Mouse (Mus musculus) limb, embryonic 10.5 days (tissue): ENCODE measurements around the gene Crip2. TPM values are rescaled to one million over a fixed set of nuclear protein-coding genes. Genes with fewer than 3 reads are reported as not detected.

ENCODE experiments used
- DNase-seq: peaks from one replicate; pipeline ENCODE4 v3.0.0-alpha.2; 2017; ENCODE audit warnings: low spot score
- H3K27ac ChIP-seq: fragments of 300-500 bp; sonication (generic); 2 replicates; pipeline ENCODE4 v1.5.1; 2016; ENCODE audit warnings: mild to moderate bottlenecking
- H3K27me3 ChIP-seq: fragments of 300-500 bp; sonication (generic); 2 replicates; pipeline ENCODE4 v1.6.1; 2016; ENCODE audit warnings: low read depth, mild to moderate bottlenecking; ENCODE audit not compliant: poor library complexity, severe bottlenecking
- H3K36me3 ChIP-seq: fragments of 300-500 bp; sonication (generic); 2 replicates; pipeline ENCODE4 v1.6.1; 2016; ENCODE audit warnings: mild to moderate bottlenecking, moderate library complexity
- H3K4me1 ChIP-seq: fragments of 300-500 bp; sonication (generic); 2 replicates; pipeline ENCODE4 v1.6.1; 2016
- H3K4me3 ChIP-seq: fragments of 300-500 bp; sonication (generic); 2 replicates; pipeline ENCODE4 v1.5.1; 2016; ENCODE audit warnings: mild to moderate bottlenecking, moderate library complexity
- H3K9me3 ChIP-seq: fragments of 300-500 bp; sonication (generic); replicated peaks from 2 replicates; pipeline ENCODE4 v1.6.1; 2016; ENCODE audit warnings: mild to moderate bottlenecking
- WGBS: fragments of 180-500 bp; shearing (Covaris S2); methylation state at CpG from one replicate; pipeline ENCODE4 v1.1.7; 2016; 5-methylcytosine and 5-hydroxymethylcytosine counted together
- polyA plus RNA-seq: library from polyadenylated mRNA; unstranded; fragments of >200 nt; fragmentation: Nextera tagmentation; extraction: Ambion mirVana; gene quantifications from 2 replicates; pipeline ENCODE4 v1.2.1, GENCODE M21; 2016

The Crip2 gene
- polyA plus RNA-seq, 1 experiment from 2014 or later, result 63.8 TPM

DNA sequence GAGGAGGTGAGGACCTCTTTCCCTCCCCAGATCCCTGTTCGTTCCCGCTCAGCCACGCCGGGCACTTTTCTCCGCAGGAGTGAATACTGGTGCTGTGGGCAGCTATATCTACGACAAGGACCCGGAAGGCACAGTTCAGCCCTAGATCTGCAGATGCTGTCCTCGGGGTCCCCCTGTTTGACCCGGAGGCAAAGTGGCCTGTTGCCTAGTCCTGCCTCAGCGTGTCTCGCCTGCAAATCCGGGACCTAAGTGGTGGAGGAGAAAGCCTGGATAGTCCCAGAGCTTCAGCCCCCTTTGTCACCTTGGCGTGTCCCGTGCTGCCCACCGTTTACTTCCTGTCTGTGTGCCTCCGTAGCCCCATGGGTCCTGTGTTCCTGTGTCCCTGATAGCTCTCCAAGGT, 4.8 kb downstream of the Crip2 start:
- H3K4me3 ChIP-seq, result no peak overlapping the region
- peaks cover 46% of the 10 kb centered on the region for H3K4me1 ChIP-seq
- H3K27ac ChIP-seq, result no peak overlapping the region
- WGBS, result 92% methylated on average over 16 of the region's 16 CpGs
- 0 out of 2 replicates have a peak, but pooled peaks cover 2% of the 10 kb centered on the region for H3K36me3 ChIP-seq
- DNase-seq, result no peak
- peaks cover 90% of the 10 kb centered on the region for H3K27me3 ChIP-seq
- no peaks in the 10 kb centered on the region for H3K9me3 ChIP-seq

DNA sequence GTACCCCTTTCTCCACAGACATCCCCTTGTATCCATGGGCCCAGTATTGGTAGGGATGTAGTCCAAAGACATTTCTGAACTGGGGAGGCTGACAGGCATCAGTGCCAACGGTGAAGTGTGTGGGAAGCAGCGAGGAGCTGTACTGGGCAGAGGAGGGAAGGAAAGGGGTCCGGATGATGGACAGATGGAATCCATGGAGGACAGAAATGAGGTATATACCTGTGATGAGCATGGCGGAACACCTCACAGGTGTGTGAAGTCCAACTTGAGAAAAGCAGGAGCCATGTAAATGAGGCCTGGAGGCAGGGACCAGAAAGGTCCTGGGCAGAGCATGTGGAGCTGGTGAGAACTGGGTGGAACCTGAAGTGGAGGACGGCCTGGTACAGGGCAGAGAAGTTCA, 5.6 kb downstream of the Crip2 start:
- H3K36me3 ChIP-seq, result 0 out of 2 replicates have a peak, but pooled peaks cover 2% of the 10 kb centered on the region
- WGBS, result 86% methylated on average over 5 of the region's 5 CpGs
- H3K27me3 ChIP-seq, result peaks cover 91% of the 10 kb centered on the region
- H3K9me3 ChIP-seq, result no peaks in the 10 kb centered on the region
- H3K4me1 ChIP-seq, result peaks cover 39% of the 10 kb centered on the region
- no peak overlapping the region for H3K4me3 ChIP-seq
- no peak overlapping the region for H3K27ac ChIP-seq
- DNase-seq, result no peak

DNA sequence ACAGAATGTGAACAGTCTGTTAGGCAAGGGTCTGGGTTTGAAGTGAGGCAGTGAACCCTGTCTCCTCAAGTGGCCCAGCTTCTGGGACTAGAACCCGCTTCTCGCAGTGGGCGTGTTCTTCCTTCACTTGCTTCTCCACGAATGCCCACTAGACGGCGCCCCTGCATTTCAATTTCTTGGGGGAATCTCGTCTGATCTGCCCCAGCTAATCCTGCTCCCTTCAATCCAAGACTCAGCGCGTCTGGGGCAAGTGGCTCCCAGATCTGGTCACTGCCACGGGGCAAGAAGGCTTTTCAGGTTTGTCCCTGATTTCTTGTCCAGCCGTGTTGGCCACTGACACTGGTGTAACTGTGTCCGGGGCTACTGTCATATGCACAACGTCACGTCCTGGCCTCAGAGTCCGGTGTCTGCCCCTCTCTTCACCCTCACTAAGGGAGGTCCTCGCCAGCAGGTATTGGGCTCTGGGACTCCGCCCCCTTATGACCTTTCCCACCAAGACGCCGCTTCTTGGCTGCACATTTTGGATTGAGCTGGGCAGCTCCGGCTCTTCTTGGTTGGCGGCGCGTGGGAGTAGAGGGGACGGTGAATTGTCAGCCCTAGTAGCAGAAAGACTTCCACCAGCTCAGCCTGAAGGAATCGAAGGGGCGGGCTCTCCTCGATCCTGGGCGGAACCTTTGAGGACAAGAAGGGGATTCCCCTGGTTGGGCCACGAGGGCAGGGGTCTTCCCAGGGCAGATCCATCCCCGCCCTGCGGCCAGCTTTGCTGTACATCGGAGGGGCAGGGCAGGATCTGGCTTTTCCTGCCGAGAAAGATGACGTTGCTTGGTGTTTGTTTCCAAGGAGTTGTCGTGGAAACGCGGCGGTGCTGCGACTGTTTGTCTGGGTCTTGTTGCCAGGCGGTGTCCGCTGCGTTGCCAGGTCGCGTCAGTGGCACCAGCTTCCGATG, 6.3 kb downstream of the Crip2 start, which contains the start of gene Crip1:
Gene Crip1, plus strand, starts transcription at position 205 of the 946 bp plus-strand sequence.
- Histone ChIP-seq H3K36me3 (0 out of 2 replicates have a peak, but pooled peaks cover 2% of the 10 kb centered on the region), H3K27ac (no peak within 1 kb of the TSS), H3K27me3 (peaks cover 91% of the 10 kb centered on the region), H3K9me3 (no peaks in the 10 kb centered on the region), H3K4me1 (peaks cover 38% of the 10 kb centered on the region), H3K4me3 (peak within 1 kb of the TSS; percentile 32)
- 12% methylated on average over 45 of the region's 45 CpGs for WGBS
- peak; percentile 85 for DNase-seq

DNA sequence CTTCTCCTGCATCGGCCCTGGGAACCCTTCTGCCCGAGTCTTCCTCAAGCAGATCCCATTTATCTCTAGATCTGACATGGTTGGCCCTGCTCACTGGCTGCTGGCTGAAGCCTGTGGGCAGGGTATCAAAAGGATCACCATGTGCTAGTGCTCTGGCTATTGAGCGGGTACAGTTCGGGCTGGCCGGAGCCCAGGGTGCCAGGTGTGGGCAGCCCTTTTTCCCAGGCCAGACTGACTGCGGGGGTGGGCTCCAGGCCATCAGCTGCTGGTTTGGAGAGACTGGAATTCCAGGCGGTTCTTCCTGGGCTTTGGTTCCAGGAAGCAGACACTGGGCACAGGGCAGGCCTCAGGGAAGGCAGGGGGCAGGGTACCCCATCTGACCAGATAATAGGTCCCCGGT, 7.4 kb downstream of the Crip2 start:
- H3K36me3 ChIP-seq, result 0 out of 2 replicates have a peak, but pooled peaks cover 2% of the 10 kb centered on the region
- 86% methylated on average over 8 of the region's 8 CpGs for WGBS
- no peak for DNase-seq
- H3K27me3 ChIP-seq, result peaks cover 91% of the 10 kb centered on the region
- peaks cover 38% of the 10 kb centered on the region for H3K4me1 ChIP-seq
- no peak overlapping the region for H3K4me3 ChIP-seq
- H3K9me3 ChIP-seq, result no peaks in the 10 kb centered on the region
- H3K27ac ChIP-seq, result no peak overlapping the region

DNA sequence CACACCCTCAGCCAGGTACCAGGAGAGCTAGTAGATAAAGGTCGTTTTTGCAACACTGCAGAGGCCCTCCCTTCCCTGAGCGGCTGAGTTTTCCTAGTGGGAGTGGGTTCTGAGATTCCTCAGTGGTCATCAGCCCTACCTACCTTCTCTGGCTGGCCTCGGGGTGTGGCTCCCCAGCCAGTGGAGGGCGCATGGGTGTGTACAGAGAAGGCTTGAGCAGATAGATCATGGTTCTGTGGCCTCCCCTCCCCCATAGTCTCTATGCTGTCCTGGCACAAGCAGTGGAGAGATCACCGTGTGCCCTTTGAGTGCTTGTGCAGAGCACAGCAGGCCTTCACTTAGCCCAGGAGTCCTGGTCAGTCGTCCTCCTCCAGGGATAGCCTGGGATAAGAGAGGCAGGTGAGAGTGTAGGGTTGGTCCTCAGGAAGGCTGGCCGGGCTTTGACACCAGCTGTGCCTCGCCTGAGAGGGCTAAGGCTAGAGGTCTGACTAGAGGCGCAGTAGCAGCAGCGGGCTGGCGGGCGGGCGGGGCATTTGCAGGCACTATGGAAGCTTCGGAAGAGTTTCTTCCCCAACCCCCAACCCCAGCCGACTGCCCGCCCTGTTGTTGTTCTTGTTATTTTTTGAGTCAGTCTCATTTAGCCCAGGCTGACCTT, 8.5 kb downstream of the Crip2 start:
- no peak overlapping the region for H3K4me3 ChIP-seq
- DNase-seq, result no peak
- peaks cover 30% of the 10 kb centered on the region for H3K4me1 ChIP-seq
- no peaks in the 10 kb centered on the region for H3K9me3 ChIP-seq
- H3K27me3 ChIP-seq, result peaks cover 91% of the 10 kb centered on the region
- 0 out of 2 replicates have a peak, but pooled peaks cover 2% of the 10 kb centered on the region for H3K36me3 ChIP-seq
- no peak overlapping the region for H3K27ac ChIP-seq
- 26% methylated on average over 16 of the region's 16 CpGs for WGBS

DNA sequence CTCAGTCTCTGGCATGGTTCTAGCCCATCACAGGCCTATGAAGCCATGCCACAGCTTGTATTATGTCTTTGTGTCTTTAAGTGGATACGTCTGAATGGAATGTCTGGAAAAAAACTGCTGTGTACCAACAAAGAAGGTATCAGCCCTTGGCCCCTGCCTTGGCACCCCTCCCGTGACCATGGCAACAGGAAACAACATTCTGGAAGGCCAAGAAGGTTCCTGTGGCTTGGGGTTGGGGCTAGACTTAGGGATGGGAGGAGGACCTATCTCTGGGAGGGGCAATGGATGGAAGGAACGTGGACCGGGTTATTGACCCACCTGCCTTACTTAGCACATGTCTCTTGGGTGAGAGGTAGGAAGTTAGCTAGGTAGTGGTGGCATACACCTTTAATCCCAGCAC, 9.3 kb downstream of the Crip2 start:
- WGBS, result 77% methylated on average over 4 of the region's 4 CpGs
- Histone ChIP-seq H3K27me3 (peaks cover 91% of the 10 kb centered on the region), H3K4me1 (peaks cover 28% of the 10 kb centered on the region)

DNA sequence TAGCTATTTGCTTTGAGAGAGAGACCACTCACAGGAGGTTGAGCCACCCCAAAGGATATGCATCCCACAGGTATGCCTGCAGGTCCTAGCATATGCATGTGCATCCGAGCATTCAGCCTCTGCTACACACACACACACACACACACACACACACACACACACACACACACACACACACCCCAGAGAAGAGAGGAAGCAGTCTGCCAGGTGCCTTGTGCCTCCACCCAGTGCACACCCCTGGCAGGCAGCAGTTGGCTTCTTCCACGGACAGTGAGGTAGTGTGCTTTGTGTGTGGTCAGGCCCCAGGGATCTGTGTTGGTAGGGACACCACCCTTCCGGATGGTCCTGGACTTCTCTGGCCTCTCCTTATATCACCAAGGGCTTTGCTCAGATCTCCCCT, 9.9 kb downstream of the Crip2 start:
- Histone ChIP-seq H3K9me3 (no peaks in the 10 kb centered on the region), H3K27ac (no peak overlapping the region), H3K27me3 (peaks cover 93% of the 10 kb centered on the region), H3K4me3 (no peak overlapping the region), H3K36me3 (no peaks in the 10 kb centered on the region), H3K4me1 (peaks cover 30% of the 10 kb centered on the region)
- no peak for DNase-seq
- WGBS, result 69% methylated on average over 3 of the region's 3 CpGs

More for the DNA sequence above, 9.3 kb downstream of the Crip2 start:
- 0 out of 2 replicates have a peak, but pooled peaks cover 2% of the 10 kb centered on the region for H3K36me3 ChIP-seq
- no peak overlapping the region for H3K27ac ChIP-seq
- no peak for DNase-seq
- H3K9me3 ChIP-seq, result no peaks in the 10 kb centered on the region
- no peak overlapping the region for H3K4me3 ChIP-seq

DNA sequence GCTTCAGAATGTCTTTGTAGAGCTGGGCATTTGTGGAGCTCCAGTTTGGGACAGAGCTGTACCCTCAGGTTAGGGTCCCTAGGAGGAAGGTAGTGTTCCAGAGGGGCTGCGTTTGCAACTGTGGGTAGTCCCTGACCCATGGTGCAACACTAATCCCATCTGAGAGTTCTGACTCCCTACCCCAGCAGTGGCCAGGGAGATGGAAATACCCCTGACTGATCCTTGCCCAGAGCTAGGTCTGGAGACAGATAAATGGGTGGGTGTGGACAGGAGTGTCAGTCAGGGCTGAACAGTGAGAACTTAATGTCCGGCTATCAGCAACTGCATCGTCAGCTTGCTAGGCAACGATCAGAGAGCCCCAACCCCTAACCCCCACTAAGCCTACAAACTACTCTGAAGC, 10.6 kb downstream of the Crip2 start:
- Histone ChIP-seq H3K4me1 (peaks cover 37% of the 10 kb centered on the region), H3K27me3 (peaks cover 97% of the 10 kb centered on the region)
- 82% methylated on average over 4 of the region's 4 CpGs for WGBS

DNA sequence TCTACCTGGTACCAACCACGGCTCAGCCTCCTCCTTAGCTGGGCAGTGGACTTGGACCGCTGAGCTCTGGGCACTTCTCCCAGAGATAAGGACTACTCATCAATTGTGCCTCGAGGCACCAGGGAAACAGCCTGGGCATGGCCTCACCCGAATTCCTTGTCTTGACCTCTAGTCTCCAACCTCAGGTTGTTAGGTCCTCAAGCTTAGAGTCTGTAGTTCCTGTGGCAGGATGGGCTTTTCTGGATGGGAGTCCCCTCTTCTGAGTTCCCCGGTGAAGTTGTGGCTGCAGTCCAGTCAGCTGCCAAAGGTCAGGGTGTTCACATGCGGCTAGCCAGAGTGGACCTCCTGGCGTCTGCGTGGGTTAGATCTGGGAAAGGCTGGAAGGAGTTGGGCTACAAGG, 11.0 kb downstream of the Crip2 start:
- Histone ChIP-seq H3K9me3 (no peaks in the 10 kb centered on the region), H3K4me1 (peaks cover 38% of the 10 kb centered on the region), H3K27ac (no peak overlapping the region), H3K36me3 (no peaks in the 10 kb centered on the region), H3K4me3 (peak overlapping the region; percentile 61; the same call in 1 of the 2 replicates), H3K27me3 (peaks cover 92% of the 10 kb centered on the region)
- WGBS, result 73% methylated on average over 8 of the region's 8 CpGs
- no peak for DNase-seq

More for the DNA sequence above, 10.6 kb downstream of the Crip2 start:
- Histone ChIP-seq H3K4me3 (no peak overlapping the region), H3K27ac (no peak overlapping the region), H3K9me3 (no peaks in the 10 kb centered on the region), H3K36me3 (no peaks in the 10 kb centered on the region)
- no peak for DNase-seq

DNA sequence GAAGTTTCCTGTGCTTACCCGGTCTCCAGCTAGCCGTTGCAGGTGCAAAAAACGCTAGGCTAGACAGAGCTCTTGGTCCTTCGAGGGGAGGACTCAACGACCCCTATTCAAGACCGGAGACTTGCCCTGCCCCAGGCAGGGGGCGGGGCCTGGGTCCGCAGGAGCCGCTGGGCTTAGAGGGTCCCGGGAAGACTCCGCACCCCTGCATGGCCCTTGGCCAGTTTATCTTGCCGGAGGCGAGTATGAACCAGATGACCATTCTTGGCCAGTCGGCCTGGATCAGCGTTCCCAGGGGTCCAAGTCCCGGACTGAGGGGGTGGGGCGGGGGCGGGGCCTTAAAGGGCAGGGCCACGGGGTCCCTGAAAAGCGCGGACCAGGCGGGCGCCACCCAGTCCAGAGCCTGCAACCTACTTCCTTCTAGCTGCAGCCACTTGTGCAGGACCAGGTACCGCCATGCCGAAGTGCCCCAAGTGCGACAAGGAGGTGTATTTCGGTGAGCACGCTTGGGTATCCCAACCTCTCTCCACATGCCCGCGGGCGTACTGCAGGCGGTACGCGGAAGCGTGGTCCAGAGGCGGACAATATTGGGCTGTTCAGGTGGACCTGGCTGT, 11.7 kb downstream of the Crip2 start:
- H3K4me1 ChIP-seq, result peaks cover 34% of the 10 kb centered on the region
- H3K36me3 ChIP-seq, result no peaks in the 10 kb centered on the region
- no peaks in the 10 kb centered on the region for H3K9me3 ChIP-seq
- peaks cover 85% of the 10 kb centered on the region for H3K27me3 ChIP-seq
- WGBS, result under 1% methylated on average over 36 of the region's 36 CpGs
- DNase-seq, result peak; percentile 68
- H3K27ac ChIP-seq, result peak overlapping the region; percentile 72
- H3K4me3 ChIP-seq, result peak overlapping the region; percentile 61

DNA sequence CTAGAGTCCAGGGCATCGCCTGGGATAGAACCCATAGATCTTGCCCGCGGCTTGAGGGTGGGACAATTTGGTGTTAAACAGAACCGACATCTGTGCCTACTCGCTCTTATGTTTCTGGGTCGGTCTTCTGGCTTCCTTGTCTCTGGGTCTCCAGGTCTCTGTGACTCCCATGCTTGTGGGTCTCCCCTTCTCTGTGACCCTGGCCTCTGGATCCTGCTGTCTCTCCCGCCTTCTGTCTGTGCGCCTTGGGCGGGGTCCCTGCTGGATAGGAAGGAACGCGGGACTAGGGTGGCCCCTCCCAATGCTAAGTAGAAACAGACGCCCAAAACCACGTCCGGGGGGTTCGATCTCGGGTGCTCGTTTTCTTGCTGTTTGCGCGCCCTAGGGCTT, 12.2 kb downstream of the Crip2 start:
- peak overlapping the region; percentile 61 for H3K4me3 ChIP-seq
- peaks cover 38% of the 10 kb centered on the region for H3K4me1 ChIP-seq
- DNase-seq, result no peak
- H3K27ac ChIP-seq, result peak overlapping the region; percentile 72
- WGBS, result 18% methylated on average over 19 of the region's 19 CpGs
- H3K27me3 ChIP-seq, result peaks cover 80% of the 10 kb centered on the region
- no peaks in the 10 kb centered on the region for H3K9me3 ChIP-seq
- H3K36me3 ChIP-seq, result no peaks in the 10 kb centered on the region

DNA sequence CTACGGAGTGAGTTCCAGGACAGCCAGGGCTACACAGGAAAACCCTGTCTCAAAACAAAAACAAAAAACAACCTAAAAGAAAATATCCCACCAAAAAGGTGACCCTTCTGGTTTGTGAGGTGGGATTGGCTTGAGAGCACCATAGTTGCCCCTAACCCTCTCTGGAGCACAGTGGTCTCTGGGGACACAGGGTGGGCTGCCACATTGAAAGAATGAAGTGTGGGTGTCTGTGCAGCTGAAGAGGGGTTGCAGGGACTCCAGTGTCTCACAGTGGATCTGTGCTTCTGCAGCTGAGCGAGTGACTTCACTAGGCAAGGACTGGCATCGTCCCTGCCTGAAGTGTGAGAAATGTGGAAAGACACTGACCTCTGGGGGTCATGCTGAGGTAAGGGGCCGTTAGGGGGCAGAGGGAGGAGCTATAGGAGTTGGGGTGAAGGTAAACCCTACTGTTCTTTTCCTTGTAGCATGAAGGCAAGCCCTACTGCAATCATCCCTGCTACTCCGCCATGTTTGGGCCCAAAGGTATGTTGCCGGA, 13.0 kb downstream of the Crip2 start:
- Histone ChIP-seq H3K4me3 (no peak overlapping the region), H3K4me1 (peaks cover 42% of the 10 kb centered on the region), H3K27me3 (peaks cover 72% of the 10 kb centered on the region), H3K9me3 (no peaks in the 10 kb centered on the region), H3K36me3 (peaks cover 2% of the 10 kb centered on the region; the same call in 1 of the 2 replicates), H3K27ac (no peak overlapping the region)
- 85% methylated on average over 6 of the region's 6 CpGs for WGBS
- DNase-seq, result no peak
